Mouse (Mus musculus): ENCODE data around the gene Spata1.

The Spata1 gene

GRCm38 (mm10) chr3:146499431-146500002 is at the start of gene Spata1, which contains the start of gene Gng5:
Spata1 (minus strand) TSS chr3:146499753.
Gng5 (plus strand) TSS chr3:146499807.
- peak; percentile 35 to 40 for DNase-seq (ENCODE audit: low spot score in 2 of 2)

GRCm38 (mm10) chr3:146543632-146544031 is 44.1 kb upstream of the Spata1 start:
- DNase-seq (ENCODE audit: low spot score in 2 of 2), result no peak

GRCm38 (mm10) chr3:146540521-146541273 is 41.1 kb upstream of the Spata1 start:
- DNase-seq (ENCODE audit: low spot score in 2 of 2), result no peak

GRCm38 (mm10) chr3:146534986-146535385 is 35.4 kb upstream of the Spata1 start:
- DNase-seq (ENCODE audit: low spot score in 2 of 2), result no peak

GRCm38 (mm10) chr3:146528335-146528734 is 28.8 kb upstream of the Spata1 start:
- DNase-seq (ENCODE audit: low spot score in 2 of 2), result no peak

GRCm38 (mm10) chr3:146521652-146522020 is 22.1 kb upstream of the Spata1 start:
- DNase-seq (ENCODE audit: low spot score in 2 of 2), result no peak

GRCm38 (mm10) chr3:146520798-146521651 is 21.5 kb upstream of the Spata1 start, which contains the start of gene Rpf1:
Rpf1 (minus strand) TSS chr3:146521429.
- DNase-seq (ENCODE audit: low spot score in 2 of 2), result peak; percentile 95 to 97

- DNase-seq (ENCODE audit: low spot score in 2 of 2), result peak in 1 of 2 experiments; percentile 15
Measured at GRCm38 (mm10) chr3:146520226-146520797, 20.8 kb upstream of the Spata1 start.

GRCm38 (mm10) chr3:146506711-146507110 is 7.2 kb upstream of the Spata1 start:
- no peak for DNase-seq (ENCODE audit: low spot score in 2 of 2)

- no peak for DNase-seq (ENCODE audit: low spot score in 2 of 2)
Measured at GRCm38 (mm10) chr3:146501601-146502123, 2.1 kb upstream of the Spata1 start.

GRCm38 (mm10) chr3:146500810-146501201 is 1.3 kb upstream of the Spata1 start:
- no peak for DNase-seq (ENCODE audit: low spot score in 2 of 2)

- peak in 1 of 2 experiments; percentile 16 for DNase-seq (ENCODE audit: low spot score in 2 of 2)
Measured at GRCm38 (mm10) chr3:146500003-146500809, 653 bp upstream of the Spata1 start.

GRCm38 (mm10) chr3:146498989-146499388 is 564 bp downstream of the Spata1 start:
- DNase-seq (ENCODE audit: low spot score in 2 of 2), result no peak

GRCm38 (mm10) chr3:146494941-146495340 is 4.6 kb downstream of the Spata1 start:
- no peak for DNase-seq (ENCODE audit: low spot score in 2 of 2)

- DNase-seq (ENCODE audit: low spot score in 2 of 2), result no peak
Measured at GRCm38 (mm10) chr3:146486464-146486863, 13.1 kb downstream of the Spata1 start.

- no peak for DNase-seq (ENCODE audit: low spot score in 2 of 2)
Measured at GRCm38 (mm10) chr3:146482044-146482443, 17.5 kb downstream of the Spata1 start.

- no peak for DNase-seq (ENCODE audit: low spot score in 2 of 2)
Measured at GRCm38 (mm10) chr3:146474428-146474827, 25.1 kb downstream of the Spata1 start.

GRCm38 (mm10) chr3:146473741-146474140 is 25.8 kb downstream of the Spata1 start:
- no peak for DNase-seq (ENCODE audit: low spot score in 2 of 2)

- no peak for DNase-seq (ENCODE audit: low spot score in 2 of 2)
Measured at GRCm38 (mm10) chr3:146472657-146473056, 26.9 kb downstream of the Spata1 start.

- DNase-seq (ENCODE audit: low spot score in 2 of 2), result no peak
Measured at GRCm38 (mm10) chr3:146469226-146469625, 30.3 kb downstream of the Spata1 start.

- no peak for DNase-seq (ENCODE audit: low spot score in 2 of 2)
Measured at GRCm38 (mm10) chr3:146462939-146463338, 36.6 kb downstream of the Spata1 start.

Data from right cerebral cortex, adult 2 months (tissue).